Mouse (Mus musculus) limb, embryonic 10.5 days (tissue): Measurements from ENCODE around the gene Klhl5. TPM values are rescaled to one million over a fixed set of nuclear protein-coding genes. Genes with fewer than 3 reads are reported as not detected.
A peak's percentile ranks its signal among the peaks of the same experiment; 100 is the strongest.
"Not testable (repeated sequence)": the region's sequence is repeated elsewhere in the genome, so short reads cannot be mapped to it uniquely, and the experiment has no call there.

ENCODE experiments used
- DNase-seq: peaks from one replicate; pipeline ENCODE4 v3.0.0-alpha.2; 2017; ENCODE audit warnings: low spot score
- H3K27ac ChIP-seq: fragments of 300-500 bp; sonication (generic); 2 replicates; pipeline ENCODE4 v1.5.1; 2016; ENCODE audit warnings: mild to moderate bottlenecking
- H3K27me3 ChIP-seq: fragments of 300-500 bp; sonication (generic); 2 replicates; pipeline ENCODE4 v1.6.1; 2016; ENCODE audit warnings: low read depth, mild to moderate bottlenecking; ENCODE audit not compliant: poor library complexity, severe bottlenecking
- H3K36me3 ChIP-seq: fragments of 300-500 bp; sonication (generic); 2 replicates; pipeline ENCODE4 v1.6.1; 2016; ENCODE audit warnings: mild to moderate bottlenecking, moderate library complexity
- H3K4me1 ChIP-seq: fragments of 300-500 bp; sonication (generic); 2 replicates; pipeline ENCODE4 v1.6.1; 2016
- H3K4me3 ChIP-seq: fragments of 300-500 bp; sonication (generic); 2 replicates; pipeline ENCODE4 v1.5.1; 2016; ENCODE audit warnings: mild to moderate bottlenecking, moderate library complexity
- H3K9me3 ChIP-seq: fragments of 300-500 bp; sonication (generic); replicated peaks from 2 replicates; pipeline ENCODE4 v1.6.1; 2016; ENCODE audit warnings: mild to moderate bottlenecking
- WGBS: fragments of 180-500 bp; shearing (Covaris S2); methylation state at CpG from one replicate; pipeline ENCODE4 v1.1.7; 2016; 5-methylcytosine and 5-hydroxymethylcytosine counted together
- polyA plus RNA-seq: library from polyadenylated mRNA; unstranded; fragments of >200 nt; fragmentation: Nextera tagmentation; extraction: Ambion mirVana; gene quantifications from 2 replicates; pipeline ENCODE4 v1.2.1, GENCODE M21; 2016

Klhl5 gene
- polyA plus RNA-seq, 1 experiment from 2014 or later = 13.0 TPM

GRCm38 (mm10) chr5:65101621-65102020 is 5.7 kb upstream of the Klhl5 start:
- H3K4me3 ChIP-seq = no peak overlapping the region

GRCm38 (mm10) chr5:65102026-65102640 is 5.2 kb upstream of the Klhl5 start:
- H3K4me3 ChIP-seq = no peak overlapping the region
- H3K27me3 ChIP-seq = no peaks in the 10 kb centered on the region
- no peak for DNase-seq
- 81% methylated on average over 3 of the region's 3 CpGs for WGBS
- H3K9me3 ChIP-seq = no peaks in the 10 kb centered on the region
- H3K27ac ChIP-seq = no peak overlapping the region
- H3K4me1 ChIP-seq = peaks cover 24% of the 10 kb centered on the region
- H3K36me3 ChIP-seq = no peaks in the 10 kb centered on the region

More at GRCm38 (mm10) chr5:65101621-65102020, 5.7 kb upstream of the Klhl5 start:
- H3K27me3 ChIP-seq = no peaks in the 10 kb centered on the region
- DNase-seq = no peak
- H3K4me1 ChIP-seq = peaks cover 19% of the 10 kb centered on the region
- no peaks in the 10 kb centered on the region for H3K9me3 ChIP-seq
- no peaks in the 10 kb centered on the region for H3K36me3 ChIP-seq
- no peak overlapping the region for H3K27ac ChIP-seq
- 85% methylated on average over 6 of the region's 6 CpGs for WGBS

- 79% methylated on average over 10 of the region's 10 CpGs for WGBS
- Histone ChIP-seq H3K9me3 (no peaks in the 10 kb centered on the region), H3K27ac (no peak overlapping the region), H3K27me3 (no peaks in the 10 kb centered on the region), H3K4me1 (peaks cover 25% of the 10 kb centered on the region), H3K36me3 (no peaks in the 10 kb centered on the region), H3K4me3 (no peak overlapping the region)
- no peak for DNase-seq
Observed at GRCm38 (mm10) chr5:65102641-65103042, 4.7 kb upstream of the Klhl5 start.

GRCm38 (mm10) chr5:65107773-65108432 is 564 bp downstream of the Klhl5 start:
- Histone ChIP-seq H3K27ac (peak overlapping the region; percentile 93), H3K4me3 (peak overlapping the region; percentile 88), H3K27me3 (no peaks in the 10 kb centered on the region), H3K4me1 (peaks cover 28% of the 10 kb centered on the region), H3K36me3 (no peaks in the 10 kb centered on the region), H3K9me3 (no peaks in the 10 kb centered on the region)
- DNase-seq = peak; percentile 71
- 3% methylated on average over 40 of the region's 42 CpGs for WGBS

DNA sequence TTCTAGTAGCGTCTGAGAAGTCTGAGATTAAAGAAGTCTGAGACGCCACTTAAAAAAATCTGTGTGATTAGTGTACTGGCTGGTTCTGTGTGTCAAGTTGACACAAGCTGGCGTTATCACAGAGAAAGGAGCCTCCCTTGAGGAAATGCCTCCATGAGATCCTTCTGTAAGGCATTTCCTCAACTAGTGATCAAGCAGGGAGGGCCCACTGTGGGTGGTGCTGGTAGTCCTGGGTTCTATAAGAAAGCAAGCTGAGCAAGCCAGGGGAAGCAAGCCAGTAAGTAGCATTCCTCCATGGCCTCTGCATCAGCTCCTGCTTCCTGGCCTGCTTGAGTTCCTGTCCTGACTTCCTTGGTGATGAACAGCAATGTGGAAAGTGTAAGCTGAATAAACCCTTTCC is 4.9 kb downstream of the Klhl5 start:
- WGBS = 59% methylated on average over 3 of the region's 3 CpGs
- DNase-seq, H3K9me3 ChIP-seq, H3K27ac ChIP-seq, H3K4me3 ChIP-seq, H3K27me3 ChIP-seq: not testable (repeated sequence)
- H3K4me1 ChIP-seq = peaks cover 16% of the 10 kb centered on the region
- H3K36me3 ChIP-seq = peaks cover 14% of the 10 kb centered on the region

DNA sequence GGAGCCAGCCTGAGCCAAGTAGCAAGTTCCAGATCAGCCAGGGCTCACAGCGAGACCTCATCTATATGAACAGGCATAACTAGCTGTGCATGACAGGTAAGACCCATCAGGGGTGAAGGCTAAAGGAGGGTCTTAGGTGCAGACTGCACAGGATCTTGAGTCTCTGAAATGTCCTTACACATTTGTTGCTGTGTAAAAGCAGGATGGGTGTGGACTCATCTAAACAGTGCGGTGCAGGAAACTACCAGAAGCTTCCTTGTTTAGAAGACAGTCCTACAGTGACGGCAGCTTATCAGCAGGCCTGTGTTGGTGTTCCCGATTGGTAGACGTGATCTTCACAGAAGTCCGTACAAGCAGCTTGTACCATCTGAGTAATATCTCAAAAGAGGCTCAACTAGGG is 6.0 kb downstream of the Klhl5 start:
- H3K27ac ChIP-seq = no peak overlapping the region
- 90% methylated on average over 6 of the region's 6 CpGs for WGBS
- peaks cover 10% of the 10 kb centered on the region; the same call in 1 of the 2 replicates for H3K4me1 ChIP-seq
- H3K27me3 ChIP-seq = no peaks in the 10 kb centered on the region
- no peaks in the 10 kb centered on the region for H3K9me3 ChIP-seq
- H3K36me3 ChIP-seq = peaks cover 14% of the 10 kb centered on the region
- DNase-seq = no peak
- H3K4me3 ChIP-seq = no peak overlapping the region

GRCm38 (mm10) chr5:65116789-65117188 is 9.4 kb downstream of the Klhl5 start:
- WGBS = 98% methylated on average over 2 of the region's 2 CpGs
- Histone ChIP-seq H3K4me3 (no peak overlapping the region), H3K27me3 (no peaks in the 10 kb centered on the region), H3K27ac (no peak overlapping the region), H3K4me1 (no peaks in the 10 kb centered on the region), H3K36me3 (peaks cover 14% of the 10 kb centered on the region), H3K9me3 (no peaks in the 10 kb centered on the region)
- no peak for DNase-seq

- H3K36me3 ChIP-seq = peaks cover 14% of the 10 kb centered on the region
- no peak overlapping the region for H3K4me3 ChIP-seq
- no peaks in the 10 kb centered on the region for H3K4me1 ChIP-seq
- H3K9me3 ChIP-seq = no peaks in the 10 kb centered on the region
- DNase-seq = no peak
- 69% methylated on average over 1 of the region's 1 CpGs for WGBS
- H3K27ac ChIP-seq = no peak overlapping the region
- H3K27me3 ChIP-seq = no peaks in the 10 kb centered on the region
Observed at GRCm38 (mm10) chr5:65119495-65119894, 12.2 kb downstream of the Klhl5 start.

GRCm38 (mm10) chr5:65119918-65120317 is 12.6 kb downstream of the Klhl5 start:
- no peak for DNase-seq
- H3K9me3 ChIP-seq = no peaks in the 10 kb centered on the region
- 83% methylated on average over 3 of the region's 3 CpGs for WGBS

GRCm38 (mm10) chr5:65122616-65123015 is 15.3 kb downstream of the Klhl5 start:
- DNase-seq = no peak
- Histone ChIP-seq H3K27ac (no peak overlapping the region), H3K9me3 (no peaks in the 10 kb centered on the region), H3K27me3 (no peaks in the 10 kb centered on the region), H3K4me1 (no peaks in the 10 kb centered on the region), H3K4me3 (no peak overlapping the region), H3K36me3 (no peaks in the 10 kb centered on the region)
- 94% methylated on average over 3 of the region's 3 CpGs for WGBS

More at GRCm38 (mm10) chr5:65119918-65120317, 12.6 kb downstream of the Klhl5 start:
- Histone ChIP-seq H3K27ac (no peak overlapping the region), H3K27me3 (no peaks in the 10 kb centered on the region), H3K4me3 (no peak overlapping the region), H3K4me1 (no peaks in the 10 kb centered on the region), H3K36me3 (peaks cover 14% of the 10 kb centered on the region)

GRCm38 (mm10) chr5:65126137-65126536 is 18.8 kb downstream of the Klhl5 start:
- WGBS = 97% methylated on average over 1 of the region's 1 CpGs
- peaks cover 5% of the 10 kb centered on the region; the same call in 1 of the 2 replicates for H3K4me1 ChIP-seq
- no peak overlapping the region for H3K4me3 ChIP-seq
- no peak for DNase-seq
- no peaks in the 10 kb centered on the region for H3K9me3 ChIP-seq
- H3K27me3 ChIP-seq = no peaks in the 10 kb centered on the region
- H3K36me3 ChIP-seq = no peaks in the 10 kb centered on the region
- H3K27ac ChIP-seq = no peak overlapping the region

DNA sequence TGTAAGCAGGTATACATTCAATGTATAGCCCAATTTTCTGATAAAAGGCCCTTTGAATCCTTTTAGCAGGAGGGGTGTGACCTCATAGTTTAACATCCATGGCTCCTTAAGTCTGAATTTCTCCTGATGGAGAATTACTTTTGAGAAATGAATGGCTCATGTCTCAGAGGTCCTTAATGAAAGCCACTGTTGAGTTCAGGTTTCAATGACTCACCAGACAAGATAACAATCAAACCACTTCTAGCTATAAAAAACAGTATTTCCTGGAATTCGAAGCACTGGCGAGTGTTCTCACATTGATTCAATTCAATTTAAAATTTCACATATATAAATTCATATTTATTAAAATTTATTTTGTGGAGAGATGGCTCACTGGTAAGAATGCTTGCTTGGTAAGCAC is 21.1 kb downstream of the Klhl5 start:
- H3K36me3 ChIP-seq = no peaks in the 10 kb centered on the region
- DNase-seq = no peak
- no peaks in the 10 kb centered on the region for H3K9me3 ChIP-seq
- no peak overlapping the region for H3K4me3 ChIP-seq
- WGBS = 89% methylated on average over 2 of the region's 2 CpGs
- H3K4me1 ChIP-seq = peaks cover 10% of the 10 kb centered on the region
- peaks cover 6% of the 10 kb centered on the region; the same call in 1 of the 2 replicates for H3K27me3 ChIP-seq
- no peak overlapping the region for H3K27ac ChIP-seq

DNA sequence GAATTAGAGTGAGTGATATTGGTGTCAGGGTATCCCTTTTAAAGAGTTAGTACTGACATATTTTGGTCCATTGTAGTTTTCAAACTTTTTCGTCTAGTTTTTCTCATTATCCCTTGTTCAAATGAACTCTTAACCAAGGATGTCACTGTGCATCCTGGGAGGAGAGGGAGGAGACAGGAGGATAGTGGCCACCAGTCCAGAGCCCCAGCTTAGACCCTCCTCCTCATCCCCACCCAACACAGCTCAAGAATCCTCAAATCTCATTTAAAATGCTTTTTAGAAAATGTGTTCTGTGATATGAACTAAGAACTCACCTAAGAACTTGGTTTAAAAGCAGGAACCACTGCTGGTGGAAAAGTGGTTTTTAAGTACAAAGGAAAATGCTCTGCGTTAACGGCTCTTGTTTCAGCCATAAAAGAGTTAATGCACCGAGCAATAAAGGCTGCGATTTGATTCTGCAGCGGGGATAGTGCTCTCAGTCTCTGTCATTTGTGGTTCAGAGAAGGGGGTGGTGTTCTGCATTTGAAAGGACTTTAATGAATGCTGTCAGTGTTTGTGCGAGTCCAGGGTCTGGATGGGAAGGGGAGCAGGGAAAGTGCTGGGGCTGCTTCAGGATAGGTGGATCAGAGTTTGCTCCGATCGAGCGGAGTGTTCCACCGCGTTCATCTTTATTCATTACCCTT is 23.3 kb downstream of the Klhl5 start:
- peak; percentile 45 for DNase-seq
- H3K27ac ChIP-seq = peak overlapping the region; percentile 30; the same call in 1 of the 2 replicates

More for the DNA sequence above, 23.3 kb downstream of the Klhl5 start:
- Histone ChIP-seq H3K27me3 (peaks cover 6% of the 10 kb centered on the region; the same call in 1 of the 2 replicates), H3K36me3 (no peaks in the 10 kb centered on the region), H3K9me3 (no peaks in the 10 kb centered on the region), H3K4me1 (peaks cover 10% of the 10 kb centered on the region), H3K4me3 (peak overlapping the region; percentile 47)
- WGBS = 5% methylated on average over 12 of the region's 12 CpGs
